Mouse (Mus musculus) left cerebral cortex, postnatal 25 days (tissue): ENCODE results near the gene Tmem212. TPM values are rescaled to one million over a fixed set of nuclear protein-coding genes. Genes with fewer than 3 reads are reported as not detected.
A peak's percentile ranks its signal among the peaks of the same experiment; 100 is the strongest.
"Not testable (repeated sequence)": the region's sequence is repeated elsewhere in the genome, so short reads cannot be mapped to it uniquely, and the experiment has no call there.

Source experiments
- DNase-seq, 2 experiments: peaks; one replicate each; pipeline ENCODE4 v3.0.0; 2022; ENCODE audit warnings: low spot score in 2 of 2, mixed read lengths in 1 of 2
- intact Hi-C: fragments of 180-260 bp; cut with DNase I; formaldehyde crosslinking; loops from one replicate; pipeline ENCODE4 v1.15.1; 2025
- total RNA-seq, 2 experiments: library from RNA; stranded (reverse); gene quantifications; 2 replicates each; pipeline ENCODE4 v1.2.3; 2021

Gene Tmem212
- total RNA-seq, result not detected

DNA sequence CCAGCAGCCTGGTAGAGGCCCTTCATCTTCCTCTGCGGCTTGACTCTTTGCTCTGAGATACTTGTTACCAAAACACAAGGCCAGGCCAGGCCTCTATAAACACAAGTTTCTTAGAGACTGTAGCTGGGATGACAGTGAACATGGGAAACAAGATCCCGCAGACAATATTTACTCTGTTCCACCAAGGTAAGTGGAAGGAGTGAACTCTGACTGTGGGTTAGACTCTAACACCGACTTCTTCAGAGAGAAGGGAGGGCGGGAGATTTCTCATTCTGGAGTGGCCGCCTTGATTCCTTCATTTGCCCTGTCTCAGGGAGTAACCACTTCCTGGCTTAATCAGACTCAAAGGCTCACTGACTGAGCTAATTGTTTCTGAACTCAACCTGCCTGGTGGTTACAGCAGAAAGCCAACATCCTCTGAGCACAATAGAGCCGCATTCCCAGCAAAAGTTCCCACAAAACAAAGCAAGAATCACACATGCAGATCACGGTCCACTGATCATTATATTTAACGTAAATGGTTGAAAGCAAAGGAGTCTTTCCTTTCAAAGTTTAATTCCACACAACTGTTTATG, at the start of gene Tmem212:
TSS of gene Tmem212 (minus strand) at position 51 of the 575 bp plus-strand sequence.
- DNase-seq, result no peak
- intact Hi-C loops, result no loop called here

DNA sequence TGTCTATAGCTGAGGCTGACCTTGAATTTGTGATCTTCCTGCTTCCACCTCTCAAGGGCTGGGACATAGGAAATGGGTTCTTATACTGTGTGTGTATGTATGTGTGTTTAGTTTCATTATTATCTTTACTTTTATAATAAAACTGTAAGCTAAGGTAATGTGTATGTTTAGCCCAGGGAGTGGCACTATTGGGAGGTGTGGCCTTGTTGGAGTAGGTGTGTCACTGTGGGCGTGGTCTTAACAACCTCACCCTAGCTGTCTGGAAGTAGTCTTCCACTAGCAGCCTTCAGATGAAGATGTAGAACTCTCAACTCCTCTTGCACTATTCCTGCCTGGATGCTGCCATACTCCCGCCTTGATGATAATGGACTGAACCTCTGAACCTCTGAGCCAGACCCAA, 49.2 kb upstream of the Tmem212 start:
- DNase-seq, intact Hi-C loops: not testable (repeated sequence)

DNA sequence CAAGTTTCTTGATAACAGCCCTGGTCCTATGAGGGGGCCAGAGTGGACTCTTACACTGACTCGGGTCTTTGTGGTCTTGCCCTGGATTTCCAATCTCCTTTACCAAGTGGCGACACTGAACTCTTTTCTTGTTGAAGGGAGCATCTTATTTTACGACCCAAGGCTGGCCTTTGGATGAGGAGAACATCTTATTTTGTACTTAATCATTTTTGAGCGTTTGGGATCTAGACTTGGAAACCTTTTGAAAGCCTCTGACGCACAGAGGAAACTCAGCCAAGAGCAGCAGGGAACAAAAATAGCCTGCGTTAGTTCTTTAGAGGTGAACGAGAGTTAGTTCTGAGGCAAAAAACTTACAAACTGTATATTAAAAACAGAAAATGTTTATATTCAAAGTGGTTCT, 46.8 kb upstream of the Tmem212 start:
- peak in 1 of 2 experiments; percentile 39 for DNase-seq
- intact Hi-C loops, result no loop called here

DNA sequence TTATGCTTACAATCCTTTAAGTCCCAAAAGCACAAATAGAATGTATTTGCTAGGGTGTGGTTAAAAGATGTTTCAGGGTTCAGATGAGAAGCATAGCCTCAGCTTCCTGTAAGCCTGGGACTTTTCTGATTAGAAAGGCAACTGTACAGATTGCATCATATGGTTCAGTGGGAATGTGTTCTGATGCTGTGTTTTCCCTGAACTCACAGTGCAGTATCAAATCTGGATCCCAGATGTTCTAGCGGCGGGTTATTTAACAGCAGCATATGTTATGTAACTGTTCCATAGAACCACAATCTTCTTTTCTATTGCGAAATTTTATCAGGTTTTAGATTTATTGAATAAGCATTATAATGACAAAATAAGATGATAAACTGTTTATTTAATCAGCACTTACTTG, 45.5 kb upstream of the Tmem212 start:
- intact Hi-C loops, result no loop called here

DNA sequence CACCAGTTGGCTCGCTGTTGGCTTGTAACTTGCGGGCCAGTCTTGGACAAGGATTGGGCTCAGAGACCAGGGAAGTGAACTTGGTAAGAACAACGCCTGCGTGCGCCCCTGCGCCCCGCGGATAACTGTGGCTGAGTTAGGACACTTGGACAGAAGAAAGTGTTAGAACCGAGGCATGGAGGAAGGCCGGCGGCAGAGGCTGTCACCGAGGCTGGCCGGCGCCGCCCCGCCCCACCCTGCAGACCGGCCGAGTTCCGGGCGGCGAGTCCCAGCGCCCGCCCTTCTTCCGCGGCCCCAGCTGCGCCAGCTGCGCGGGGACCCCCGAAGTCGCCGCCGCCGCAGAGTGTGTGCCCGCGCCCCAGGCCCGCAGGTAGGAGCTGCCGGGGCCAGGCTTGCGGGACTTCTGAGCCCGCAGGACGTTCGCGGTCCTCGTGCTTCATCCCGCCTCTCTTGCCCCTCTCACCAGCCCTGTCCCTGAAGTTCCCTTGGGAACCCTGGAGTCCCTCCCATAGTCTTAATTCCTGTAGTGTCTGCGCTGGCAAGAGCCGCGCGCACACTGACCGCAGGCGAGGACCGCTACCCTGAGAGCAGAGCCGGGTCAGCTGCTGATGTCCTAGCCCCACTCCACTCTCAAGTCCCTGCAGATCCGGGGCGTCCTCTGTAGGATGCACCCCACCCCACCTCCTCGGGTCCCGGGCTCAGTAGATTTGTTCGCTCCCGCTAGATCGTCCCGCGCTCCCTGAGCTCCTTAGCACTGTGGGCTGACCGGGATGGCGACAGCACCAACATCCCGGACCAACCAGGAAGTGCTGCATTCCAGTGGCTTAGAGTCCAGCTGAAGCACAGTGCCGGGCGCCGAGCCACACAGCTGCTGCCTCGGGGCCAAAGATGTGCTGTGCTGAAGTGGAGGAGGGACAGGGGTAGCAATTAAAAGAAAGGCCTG, 42.5 kb upstream of the Tmem212 start, which contains the start of gene Pld1:
TSS of gene Pld1 (plus strand) at position 315 of the 943 bp plus-strand sequence.
- DNase-seq, result peak; percentile 52 to 54
- intact Hi-C loops, result no loop called here

More for the DNA sequence above, 45.5 kb upstream of the Tmem212 start:
- no peak for DNase-seq

DNA sequence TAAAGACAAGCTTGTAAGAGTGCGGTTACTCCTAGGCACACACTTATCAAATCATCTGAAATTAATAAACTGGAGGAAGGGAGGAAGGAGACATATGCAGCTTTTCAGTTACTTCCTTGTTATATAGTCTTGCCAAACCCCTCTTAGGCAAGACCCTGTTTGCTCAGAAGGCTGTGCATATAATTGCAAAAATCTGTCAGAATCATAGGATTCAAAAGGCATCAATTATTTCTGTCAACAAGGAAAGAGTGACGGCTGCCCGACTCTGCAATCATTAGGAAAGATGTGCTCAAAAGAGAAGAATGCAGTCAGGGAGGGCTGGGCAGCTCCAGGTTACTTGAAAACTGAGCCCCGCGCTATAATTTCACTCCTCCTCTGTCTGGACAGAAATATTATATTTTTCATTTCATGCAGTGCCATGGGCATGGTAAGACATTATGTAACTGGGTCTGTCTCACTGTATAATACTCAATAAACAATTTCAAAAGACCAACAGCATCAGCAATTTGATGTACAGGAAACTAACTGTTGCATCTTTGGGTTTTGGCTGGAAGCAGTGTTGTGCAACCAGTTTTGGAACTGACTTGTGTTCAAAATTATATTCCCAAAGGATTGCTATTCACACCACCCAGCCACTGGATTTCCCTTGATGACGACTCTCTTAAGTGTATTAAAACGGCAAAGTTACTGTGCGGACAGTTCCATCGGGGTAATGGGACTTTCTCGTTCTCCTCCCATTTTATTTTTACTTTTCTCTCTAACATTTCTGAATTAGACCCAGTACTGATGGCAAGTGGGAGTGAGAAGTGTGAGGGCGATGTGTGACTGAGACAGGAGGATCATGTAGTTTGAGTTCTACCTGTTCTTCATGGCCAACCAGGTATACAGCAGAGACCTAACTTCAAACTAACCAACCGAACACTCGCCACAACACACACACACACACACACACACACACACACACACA, 41.3 kb upstream of the Tmem212 start:
- intact Hi-C loops, result no loop called here

DNA sequence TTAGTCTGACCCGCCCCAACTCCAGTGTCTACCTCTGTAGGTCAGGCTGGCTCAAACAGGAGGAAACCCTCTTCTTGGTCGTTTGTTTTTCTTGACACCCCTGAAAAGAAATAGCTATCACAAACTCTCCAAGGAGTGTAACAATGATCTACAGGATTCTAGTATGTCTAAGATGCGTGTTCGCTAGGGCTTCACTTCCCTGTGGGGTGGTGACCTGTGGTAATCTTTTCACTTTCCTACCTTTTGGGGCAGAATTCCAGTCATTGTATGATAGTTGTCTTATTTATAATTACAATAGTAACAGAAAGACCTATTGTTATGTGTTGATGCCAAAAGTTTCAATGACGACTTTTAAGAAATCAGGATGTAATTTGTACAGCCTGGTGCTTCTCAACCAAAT, 40.6 kb upstream of the Tmem212 start:
- DNase-seq, result no peak
- intact Hi-C loops, result no loop called here

More for the DNA sequence above, 41.3 kb upstream of the Tmem212 start:
- DNase-seq, result no peak

DNA sequence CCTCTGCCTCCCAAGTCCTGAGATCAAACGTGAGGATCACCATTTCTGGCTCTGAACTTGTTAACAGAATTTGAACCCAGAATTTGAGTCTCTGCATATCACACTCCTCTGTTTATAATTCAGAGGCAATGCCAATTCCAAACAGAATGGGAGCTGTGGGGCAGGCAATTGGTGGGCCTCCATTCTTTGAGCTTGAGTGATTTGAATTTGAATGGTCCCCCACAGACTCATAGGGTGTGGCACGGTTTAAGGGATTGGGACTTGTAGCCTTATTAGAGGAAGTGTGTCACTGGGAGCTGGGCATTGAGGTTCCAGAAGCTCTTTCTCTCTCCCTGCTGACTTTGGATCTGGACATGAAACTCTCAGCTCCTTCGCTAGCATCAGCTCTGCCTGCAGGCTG, 39.5 kb upstream of the Tmem212 start:
- no peak for DNase-seq
- intact Hi-C loops, result no loop called here

DNA sequence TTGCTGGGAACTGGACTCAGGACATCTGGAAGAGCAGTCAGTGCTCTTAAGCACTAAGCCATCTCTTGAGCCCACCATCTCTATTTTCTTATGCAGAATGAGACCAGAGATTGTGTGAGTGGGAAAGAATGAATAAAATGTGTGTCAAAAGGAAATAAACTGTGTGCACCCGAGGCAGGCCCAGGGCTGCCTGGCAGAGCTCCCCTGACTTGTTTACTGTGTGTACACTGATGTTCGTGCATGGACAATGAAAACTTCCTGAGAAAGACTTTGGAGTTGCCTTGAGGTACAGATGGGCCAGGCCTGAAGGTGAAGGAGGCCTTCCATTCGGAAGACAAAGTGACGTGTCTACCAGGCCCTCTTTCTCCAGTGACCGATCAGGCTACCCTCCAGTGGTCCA, 36.2 kb upstream of the Tmem212 start:
- intact Hi-C loops, result no loop called here
- no peak for DNase-seq

DNA sequence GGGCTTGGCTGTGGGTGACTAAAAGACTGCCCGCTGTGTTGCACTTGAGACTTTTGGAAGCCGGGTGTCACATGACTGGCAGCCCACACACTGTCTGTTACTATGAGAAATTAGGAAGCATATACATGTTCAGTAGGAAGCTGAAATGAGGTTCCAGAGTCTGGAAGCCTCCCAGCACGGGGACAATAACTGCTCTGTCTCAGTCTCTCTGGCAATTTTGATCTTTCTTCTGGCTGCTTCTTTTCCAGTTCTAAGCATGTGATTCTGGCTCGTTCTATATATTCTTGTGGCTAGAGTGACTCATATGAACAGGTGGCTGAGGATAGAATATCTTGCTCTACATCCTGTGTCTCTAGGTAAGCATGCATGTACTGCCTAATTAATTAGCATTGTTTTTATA, 33.1 kb upstream of the Tmem212 start:
- intact Hi-C loops, result no loop called here
- DNase-seq, result peak in 1 of 2 experiments; percentile 74

DNA sequence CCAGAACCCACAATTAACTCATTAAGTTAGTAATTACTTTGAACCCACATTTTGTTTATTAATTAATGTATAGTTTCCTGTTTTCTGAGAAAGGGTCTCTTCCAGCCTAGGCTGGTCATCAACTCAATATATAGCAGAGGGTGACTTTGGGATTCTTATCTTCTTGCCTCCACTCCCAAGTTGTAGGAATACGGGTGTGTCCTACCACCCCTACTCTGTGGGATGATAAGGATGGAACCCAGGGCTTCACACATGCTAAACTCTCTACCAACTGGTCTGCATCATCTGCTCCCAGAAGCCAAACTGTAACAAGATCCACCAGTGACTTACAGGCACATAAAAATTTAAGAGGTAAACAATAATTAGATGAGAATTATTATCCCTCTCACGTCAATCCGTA, 27.9 kb upstream of the Tmem212 start:
- intact Hi-C loops, result no loop called here
- no peak for DNase-seq

DNA sequence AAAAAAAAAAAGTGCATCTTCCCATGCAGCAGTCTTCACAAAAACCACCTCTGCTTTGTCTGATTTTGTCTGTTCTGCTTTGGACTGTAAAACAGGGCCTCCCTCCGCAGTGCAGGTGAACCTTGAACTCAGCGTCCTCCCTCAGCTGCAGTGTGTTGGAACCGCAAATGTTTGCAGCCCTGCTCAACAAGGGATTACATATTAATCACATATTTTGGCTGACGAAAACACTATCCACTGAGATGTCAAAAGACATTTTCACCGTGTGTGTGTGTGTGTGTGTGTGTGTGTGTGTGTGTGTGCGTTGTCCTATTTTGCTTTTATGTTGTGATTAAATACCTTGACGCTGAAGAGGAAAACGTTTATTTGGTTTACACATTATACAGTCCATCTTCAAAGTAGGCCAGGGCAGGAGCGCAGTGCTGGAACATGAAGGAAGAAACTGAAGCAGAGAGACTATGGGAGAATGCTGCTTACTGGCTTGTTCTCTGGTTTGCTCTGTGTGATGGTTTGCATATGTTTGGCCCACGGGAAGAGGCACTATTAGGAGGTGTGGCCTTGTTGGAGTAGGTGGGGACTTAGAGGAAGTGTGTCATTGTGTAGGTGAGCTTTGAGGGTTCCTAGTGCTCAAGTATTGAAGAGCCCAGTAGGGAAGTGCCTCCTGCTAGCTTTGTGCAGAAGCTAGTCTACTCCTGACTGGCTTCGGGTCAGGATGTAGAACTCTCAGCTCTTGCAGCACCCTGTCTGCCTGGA, 25.3 kb upstream of the Tmem212 start:
- no peak for DNase-seq
- intact Hi-C loops, result no loop called here

DNA sequence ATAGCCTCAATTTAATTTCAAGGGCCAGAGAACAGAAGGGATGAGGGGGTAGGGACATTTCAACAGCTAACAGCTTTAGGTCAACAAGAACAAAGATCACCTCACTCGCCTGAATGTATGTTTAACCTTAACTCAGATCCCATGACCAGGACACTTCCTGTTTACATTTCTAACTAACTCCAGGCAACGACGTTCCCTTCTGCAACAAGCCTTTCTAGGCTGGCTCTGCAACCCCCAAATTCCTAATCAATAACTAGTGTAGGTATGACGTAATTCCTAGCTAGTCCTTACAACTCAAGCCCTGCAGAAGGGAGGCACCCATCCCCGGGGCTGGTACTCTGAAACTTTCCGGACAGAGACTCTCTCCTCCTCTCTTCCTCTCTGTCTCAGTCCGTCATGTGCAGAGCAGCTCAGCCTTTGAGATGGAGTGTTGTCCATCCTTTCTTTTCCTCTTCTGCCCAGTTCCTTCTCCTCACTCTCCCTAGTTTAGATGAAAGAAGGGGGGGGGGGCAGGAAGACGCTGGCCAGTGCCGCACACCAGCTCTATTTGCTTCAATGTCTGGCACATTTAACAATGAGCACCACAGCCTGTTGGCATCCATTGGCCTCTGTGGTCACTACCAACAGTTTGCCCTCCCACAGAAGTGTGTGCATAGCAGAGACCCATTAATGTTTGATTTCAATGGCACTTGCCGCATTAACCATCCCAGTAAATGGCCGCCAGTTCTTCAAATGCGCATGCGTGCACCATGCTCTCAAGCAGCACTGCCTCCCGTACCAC, 22.7 kb upstream of the Tmem212 start:
- DNase-seq, result no peak
- intact Hi-C loops, result no loop called here

DNA sequence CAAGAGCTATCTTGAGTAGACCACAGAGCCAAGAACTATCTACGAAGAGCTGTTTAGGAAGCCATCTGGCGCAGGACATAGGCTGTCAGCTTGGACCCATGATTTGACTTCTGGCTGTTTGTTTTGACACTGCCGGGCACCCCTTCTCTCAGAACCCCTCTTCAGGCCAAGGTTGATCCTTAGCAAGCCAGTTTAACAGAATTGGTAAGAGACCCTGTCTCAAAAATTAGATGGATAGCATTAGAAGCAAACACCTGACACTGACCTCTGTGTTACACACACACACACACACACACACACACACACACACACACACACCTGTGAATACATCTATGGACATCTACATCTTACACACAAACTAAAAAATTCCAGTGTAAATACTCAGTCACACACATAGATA, 12.8 kb upstream of the Tmem212 start:
- intact Hi-C loops, result no loop called here
- no peak for DNase-seq

DNA sequence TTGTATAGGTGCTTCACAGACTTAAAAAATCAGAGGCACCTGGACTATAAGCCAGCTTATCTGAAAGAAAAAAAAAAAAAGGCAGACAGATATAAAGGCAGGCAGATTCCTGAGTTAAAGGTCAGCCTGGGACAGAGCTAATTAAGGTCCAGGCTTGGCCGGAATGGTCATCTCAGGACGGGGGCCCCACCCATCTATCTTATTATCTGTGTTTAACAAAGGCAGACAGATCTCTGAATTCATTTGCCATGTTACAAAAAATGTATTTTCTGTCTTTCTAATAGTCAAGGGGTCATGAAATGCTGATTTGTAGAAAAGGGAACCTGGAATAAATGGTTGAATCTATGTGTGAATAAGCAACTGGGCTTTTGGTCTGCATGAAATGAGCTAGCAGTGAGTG, 12.1 kb upstream of the Tmem212 start:
- no peak for DNase-seq
- intact Hi-C loops, result no loop called here

DNA sequence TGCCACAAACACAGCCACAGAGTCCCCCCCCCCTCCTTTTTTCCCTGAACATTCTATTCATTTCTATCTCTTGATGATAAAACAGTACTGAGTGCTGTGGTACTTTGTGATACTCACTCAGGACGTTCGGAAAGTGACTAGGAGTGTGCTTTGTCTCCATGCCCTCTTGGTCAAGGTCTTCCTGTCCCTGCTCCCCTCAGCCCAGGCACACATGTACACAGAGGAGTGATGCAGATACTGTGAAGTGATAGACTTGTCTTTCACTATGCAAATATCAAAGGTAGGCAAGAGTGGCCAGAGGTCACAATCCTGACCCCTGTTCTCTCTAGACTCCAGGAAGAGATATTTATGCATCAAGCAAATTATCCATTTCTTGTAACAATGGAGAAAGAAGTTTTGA, 11.1 kb upstream of the Tmem212 start:
- intact Hi-C loops, result no loop called here
- DNase-seq, result no peak

DNA sequence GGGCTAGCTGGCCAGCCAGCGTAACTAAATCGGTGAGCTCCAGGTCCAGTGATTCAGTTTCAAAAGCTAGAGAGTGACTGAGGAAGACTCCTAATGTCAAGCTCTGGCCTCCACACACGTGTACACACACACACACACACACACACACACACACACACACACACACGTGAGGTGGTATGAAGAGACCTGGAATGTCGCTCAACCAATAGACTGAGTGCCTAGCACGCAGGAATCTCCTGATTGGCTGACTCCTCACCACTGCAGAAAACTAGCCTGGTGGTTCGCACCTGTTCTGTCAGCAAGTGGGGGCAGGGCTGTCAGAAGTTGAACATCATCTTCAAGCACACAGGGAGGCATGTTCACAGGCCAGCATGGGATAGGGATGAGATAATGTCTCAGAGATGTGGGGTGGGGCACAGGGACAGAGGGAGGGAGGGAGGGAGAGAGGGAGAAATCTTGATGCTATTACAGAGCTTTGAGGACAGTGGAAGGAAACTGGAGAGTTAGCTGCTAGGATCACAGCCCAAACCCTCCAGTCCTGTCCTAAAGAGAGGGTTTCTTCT, 10.6 kb upstream of the Tmem212 start:
- intact Hi-C loops, result no loop called here
- no peak for DNase-seq

DNA sequence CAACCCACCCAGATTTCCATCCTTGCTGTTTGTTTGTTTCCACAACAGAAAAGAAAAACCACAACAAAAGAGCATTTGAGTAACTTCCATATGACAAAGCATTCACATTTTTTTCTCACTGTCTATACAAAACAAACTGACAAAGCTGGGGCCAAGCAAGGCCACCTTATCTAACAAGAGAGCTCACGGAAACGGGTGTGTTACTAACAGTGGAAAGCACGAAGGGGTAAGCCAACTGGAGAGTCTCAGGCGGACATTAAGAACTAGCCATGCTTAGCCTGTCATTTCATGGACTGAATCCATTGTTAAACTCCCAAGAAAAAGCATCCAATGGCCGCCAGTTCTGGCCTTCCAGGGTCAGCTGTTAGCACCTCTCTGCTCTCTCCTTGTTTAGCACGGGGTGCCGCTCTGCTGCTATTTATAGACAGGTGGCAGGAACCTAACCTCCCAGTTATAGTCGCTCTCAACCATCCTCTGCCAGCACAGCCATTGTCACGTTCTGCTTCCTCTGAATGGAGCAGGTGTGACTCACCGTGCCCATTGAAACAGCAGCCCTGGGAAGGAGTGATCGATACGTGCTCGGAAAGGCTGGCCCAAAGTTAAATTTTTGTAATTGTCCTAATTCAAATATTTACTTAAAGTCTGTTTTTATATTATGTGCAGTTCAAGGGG, 8.6 kb upstream of the Tmem212 start:
- DNase-seq, result no peak
- intact Hi-C loops, result no loop called here
